Mouse (Mus musculus): ENCODE measurements at regions not wholly inside any gene's neighbourhood (a gene's known extent, or its start where the extent isn't known, plus 50 kb on each side); places are given as distances from the start of the nearest gene placed in this dataset.

- no peak for DNase-seq (ENCODE audit: low spot score in 2 of 2)
Measured at GRCm38 (mm10) chr5:120251697-120252401, 135.6 kb downstream of the Rbm19 start.

GRCm38 (mm10) chr5:120252551-120252950 is 136.3 kb downstream of the Rbm19 start:
- no peak for DNase-seq (ENCODE audit: low spot score in 2 of 2)

- DNase-seq (ENCODE audit: low spot score in 2 of 2): no peak
Measured at GRCm38 (mm10) chr5:120262715-120263273, 146.5 kb downstream of the Rbm19 start.

- no peak for DNase-seq (ENCODE audit: low spot score in 2 of 2)
Measured at GRCm38 (mm10) chr5:120269416-120269860, 153.2 kb downstream of the Rbm19 start.

GRCm38 (mm10) chr5:120270887-120271616 is 154.8 kb downstream of the Rbm19 start:
- DNase-seq (ENCODE audit: low spot score in 2 of 2): no peak

GRCm38 (mm10) chr5:120276229-120276628 is 155.3 kb upstream of the Lhx5 start:
- DNase-seq (ENCODE audit: low spot score in 2 of 2): no peak

- no peak for DNase-seq (ENCODE audit: low spot score in 2 of 2)
Measured at GRCm38 (mm10) chr5:120280321-120280720, 151.2 kb upstream of the Lhx5 start.

- DNase-seq (ENCODE audit: low spot score in 2 of 2): no peak
Measured at GRCm38 (mm10) chr5:120280991-120281602, 150.4 kb upstream of the Lhx5 start.

- no peak for DNase-seq (ENCODE audit: low spot score in 2 of 2)
Measured at GRCm38 (mm10) chr5:120281840-120282565, 149.5 kb upstream of the Lhx5 start.

- DNase-seq (ENCODE audit: low spot score in 2 of 2): no peak
Measured at GRCm38 (mm10) chr5:120284625-120285024, 146.9 kb upstream of the Lhx5 start.

GRCm38 (mm10) chr5:120285036-120285435 is 146.5 kb upstream of the Lhx5 start:
- no peak for DNase-seq (ENCODE audit: low spot score in 2 of 2)

GRCm38 (mm10) chr5:120286787-120287186 is 144.7 kb upstream of the Lhx5 start:
- DNase-seq (ENCODE audit: low spot score in 2 of 2): no peak

GRCm38 (mm10) chr5:120288036-120288684 is 143.3 kb upstream of the Lhx5 start:
- no peak for DNase-seq (ENCODE audit: low spot score in 2 of 2)

- DNase-seq (ENCODE audit: low spot score in 2 of 2): no peak
Measured at GRCm38 (mm10) chr5:120294526-120295078, 136.9 kb upstream of the Lhx5 start.

GRCm38 (mm10) chr5:120297190-120297589 is 134.3 kb upstream of the Lhx5 start:
- no peak for DNase-seq (ENCODE audit: low spot score in 2 of 2)

- no peak for DNase-seq (ENCODE audit: low spot score in 2 of 2)
Measured at GRCm38 (mm10) chr5:120297665-120298282, 133.7 kb upstream of the Lhx5 start.

- no peak for DNase-seq (ENCODE audit: low spot score in 2 of 2)
Measured at GRCm38 (mm10) chr5:120301672-120302071, 129.8 kb upstream of the Lhx5 start.

GRCm38 (mm10) chr5:120302307-120302706 is 129.2 kb upstream of the Lhx5 start:
- DNase-seq (ENCODE audit: low spot score in 2 of 2): no peak

GRCm38 (mm10) chr5:120304295-120304701 is 127.2 kb upstream of the Lhx5 start:
- no peak for DNase-seq (ENCODE audit: low spot score in 2 of 2)

GRCm38 (mm10) chr5:120312299-120312698 is 119.2 kb upstream of the Lhx5 start:
- DNase-seq (ENCODE audit: low spot score in 2 of 2): no peak

Measured in adrenal gland, adult 18-20 months (tissue).